Mouse (Mus musculus): Measurements from ENCODE around the gene Dip2b.

GRCm38 (mm10) chr15:100089645-100090053, 51.2 kb downstream of the Dip2b start:
- TF ChIP-seq CTCF (IDR thresholded peaks at IDR 0.05; ENCODE audit: control insufficient read depth, insufficient read depth, insufficient replicate concordance, low read depth, low read length): no peak
- TF ChIP-seq POLR2A (IDR thresholded peaks at IDR 0.05; ENCODE audit: control insufficient read depth, low read depth, low read length): no peak
